Mouse (Mus musculus): Measurements from ENCODE around the gene Krtap7-1. TPM values are rescaled to one million over a fixed set of nuclear protein-coding genes. Genes with fewer than 3 reads are reported as not detected.

Gene Krtap7-1
- polyA plus RNA-seq, 1 experiment: not detected

DNA sequence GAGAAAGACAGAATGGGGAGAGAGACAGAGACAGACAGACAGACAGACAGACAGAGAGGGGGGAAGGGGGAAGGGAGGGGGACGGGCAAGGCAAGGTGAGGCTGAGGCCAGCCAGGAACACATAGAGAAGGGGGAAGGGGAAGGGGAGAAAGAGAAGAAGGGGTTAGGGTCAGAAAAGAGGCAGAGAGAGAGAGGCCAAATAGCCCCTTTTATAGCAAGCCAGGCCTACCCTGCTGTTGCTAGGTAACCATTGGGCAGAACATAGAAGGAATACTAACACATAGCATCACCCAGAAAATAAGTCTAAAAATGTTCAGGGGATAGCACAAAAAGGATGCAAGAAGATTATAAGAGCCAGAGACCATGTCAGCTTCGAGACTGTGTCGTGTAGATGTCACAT is 20.3 kb upstream of the Krtap7-1 start:
- H3K27ac ChIP-seq (ENCODE audit: insufficient read depth, low read length): no peak overlapping the region
- TF ChIP-seq POLR2A (IDR thresholded peaks at IDR 0.05; ENCODE audit: insufficient read depth, low read length) (no peak), CTCF (IDR thresholded peaks at IDR 0.05; ENCODE audit: low read depth, low read length) (no peak), EP300 (IDR thresholded peaks at IDR 0.05; ENCODE audit: insufficient read depth, low read depth, low read length) (no peak)
- no peak overlapping the region for H3K4me3 ChIP-seq (ENCODE audit: low read depth, low read length)
- no peaks in the 10 kb centered on the region for H3K9me3 ChIP-seq (replicated peaks; ENCODE audit: control insufficient read depth, insufficient read depth, low read length, poor library complexity, severe bottlenecking)
- H3K27me3 ChIP-seq (ENCODE audit: control insufficient read depth, insufficient read depth, low read length, poor library complexity, severe bottlenecking): no peaks in the 10 kb centered on the region
- H3K4me1 ChIP-seq (ENCODE audit: control insufficient read depth, insufficient read depth, low read length): no peaks in the 10 kb centered on the region
- no peak overlapping the region for H3K9ac ChIP-seq (ENCODE audit: low read depth, poor library complexity, severe bottlenecking)
- H3K36me3 ChIP-seq (ENCODE audit: control insufficient read depth, insufficient read depth, low read length, poor library complexity, severe bottlenecking): no peaks in the 10 kb centered on the region

DNA sequence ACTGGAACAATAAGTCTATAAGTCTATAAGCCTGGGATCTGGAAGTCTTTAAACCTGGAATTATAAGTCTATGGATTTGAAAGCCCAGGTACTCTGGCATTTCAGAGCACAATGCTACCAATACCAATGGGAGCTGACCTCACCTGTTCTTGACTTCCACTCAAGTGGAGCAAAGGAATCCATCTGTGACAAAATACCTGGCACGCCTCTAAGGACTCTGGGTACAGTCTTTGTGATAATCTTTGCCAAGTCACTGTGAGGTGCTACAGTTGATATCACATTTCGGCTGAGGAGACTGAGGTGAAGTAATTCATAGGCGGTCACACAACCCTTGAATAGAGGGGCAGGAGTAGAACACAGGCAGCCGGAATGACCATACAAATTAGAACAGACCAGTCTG is 12.9 kb upstream of the Krtap7-1 start:
- no peak overlapping the region for H3K9ac ChIP-seq (ENCODE audit: low read depth, poor library complexity, severe bottlenecking)
- no peaks in the 10 kb centered on the region for H3K36me3 ChIP-seq (ENCODE audit: control insufficient read depth, insufficient read depth, low read length, poor library complexity, severe bottlenecking)
- H3K4me3 ChIP-seq (ENCODE audit: low read depth, low read length): no peak overlapping the region
- H3K4me1 ChIP-seq (ENCODE audit: control insufficient read depth, insufficient read depth, low read length): no peaks in the 10 kb centered on the region
- peaks cover 4% of the 10 kb centered on the region; the same call in 1 of the 2 replicates for H3K9me3 ChIP-seq (replicated peaks; ENCODE audit: control insufficient read depth, insufficient read depth, low read length, poor library complexity, severe bottlenecking)
- H3K27ac ChIP-seq (ENCODE audit: insufficient read depth, low read length): no peak overlapping the region
- H3K27me3 ChIP-seq (ENCODE audit: control insufficient read depth, insufficient read depth, low read length, poor library complexity, severe bottlenecking): no peaks in the 10 kb centered on the region
- no peak for TF ChIP-seq POLR2A (IDR thresholded peaks at IDR 0.05; ENCODE audit: insufficient read depth, low read length)
- no peak for TF ChIP-seq EP300 (IDR thresholded peaks at IDR 0.05; ENCODE audit: insufficient read depth, low read depth, low read length)
- TF ChIP-seq CTCF (IDR thresholded peaks at IDR 0.05; ENCODE audit: low read depth, low read length): no peak

DNA sequence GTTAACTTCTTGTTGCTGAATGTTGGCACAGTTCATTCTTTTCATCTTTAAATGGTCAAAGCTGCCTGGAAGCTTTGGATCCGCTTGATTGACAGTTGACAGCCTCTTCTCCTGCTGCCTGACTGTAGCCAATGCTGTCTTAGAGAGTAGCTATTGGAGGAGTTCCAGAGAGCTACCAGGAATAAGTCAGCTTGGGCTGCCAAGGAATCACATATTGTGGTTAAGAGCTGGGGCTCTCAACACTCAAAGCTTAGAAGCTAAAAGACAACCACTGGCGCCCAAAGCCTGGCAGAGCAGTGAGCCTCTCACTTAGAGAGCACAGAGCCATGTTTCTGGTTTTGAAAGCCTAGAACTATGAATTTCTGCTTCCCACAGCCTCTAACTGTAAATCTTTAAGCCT is 12.4 kb upstream of the Krtap7-1 start:
- H3K9ac ChIP-seq (ENCODE audit: low read depth, poor library complexity, severe bottlenecking): no peak overlapping the region
- no peak overlapping the region for H3K4me3 ChIP-seq (ENCODE audit: low read depth, low read length)
- no peaks in the 10 kb centered on the region for H3K27me3 ChIP-seq (ENCODE audit: control insufficient read depth, insufficient read depth, low read length, poor library complexity, severe bottlenecking)
- no peaks in the 10 kb centered on the region for H3K4me1 ChIP-seq (ENCODE audit: control insufficient read depth, insufficient read depth, low read length)
- H3K27ac ChIP-seq (ENCODE audit: insufficient read depth, low read length): no peak overlapping the region
- no peaks in the 10 kb centered on the region for H3K36me3 ChIP-seq (ENCODE audit: control insufficient read depth, insufficient read depth, low read length, poor library complexity, severe bottlenecking)
- peaks cover 4% of the 10 kb centered on the region; the same call in 1 of the 2 replicates for H3K9me3 ChIP-seq (replicated peaks; ENCODE audit: control insufficient read depth, insufficient read depth, low read length, poor library complexity, severe bottlenecking)
- no peak for TF ChIP-seq CTCF (IDR thresholded peaks at IDR 0.05; ENCODE audit: low read depth, low read length)
- no peak for TF ChIP-seq POLR2A (IDR thresholded peaks at IDR 0.05; ENCODE audit: insufficient read depth, low read length)
- TF ChIP-seq EP300 (IDR thresholded peaks at IDR 0.05; ENCODE audit: insufficient read depth, low read depth, low read length): no peak

- Histone ChIP-seq H3K9ac (ENCODE audit: low read depth, poor library complexity, severe bottlenecking) (no peak overlapping the region), H3K27me3 (ENCODE audit: control insufficient read depth, insufficient read depth, low read length, poor library complexity, severe bottlenecking) (no peaks in the 10 kb centered on the region), H3K4me3 (ENCODE audit: low read depth, low read length) (no peak overlapping the region), H3K36me3 (ENCODE audit: control insufficient read depth, insufficient read depth, low read length, poor library complexity, severe bottlenecking) (no peaks in the 10 kb centered on the region), H3K4me1 (ENCODE audit: control insufficient read depth, insufficient read depth, low read length) (no peaks in the 10 kb centered on the region), H3K9me3 (replicated peaks; ENCODE audit: control insufficient read depth, insufficient read depth, low read length, poor library complexity, severe bottlenecking) (peaks cover 4% of the 10 kb centered on the region; the same call in 1 of the 2 replicates), H3K27ac (ENCODE audit: insufficient read depth, low read length) (no peak overlapping the region)
- TF ChIP-seq POLR2A (IDR thresholded peaks at IDR 0.05; ENCODE audit: insufficient read depth, low read length) (no peak), EP300 (IDR thresholded peaks at IDR 0.05; ENCODE audit: insufficient read depth, low read depth, low read length) (no peak), CTCF (IDR thresholded peaks at IDR 0.05; ENCODE audit: low read depth, low read length) (no peak)
Observed at GRCm38 (mm10) chr16:89520091-89520490, 12.0 kb upstream of the Krtap7-1 start.

DNA sequence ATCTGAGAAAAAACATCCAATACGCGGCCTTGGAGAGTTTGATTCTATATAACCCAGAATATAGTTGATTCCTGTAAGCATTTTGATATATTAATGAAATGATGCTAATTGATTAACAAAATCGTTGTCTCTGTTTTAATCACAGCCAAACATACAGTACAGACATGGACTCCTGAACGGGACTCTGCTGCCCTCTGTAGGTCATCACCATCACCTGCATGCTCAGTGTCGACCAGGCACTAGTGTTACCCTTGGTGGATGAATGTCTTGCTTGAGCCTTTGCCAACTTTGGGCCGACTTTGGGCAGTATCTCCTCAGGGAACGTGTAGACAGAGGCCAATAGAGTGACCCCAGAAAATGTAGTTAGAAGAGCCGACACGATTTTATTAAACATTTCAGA is 9.5 kb upstream of the Krtap7-1 start:
- H3K27me3 ChIP-seq (ENCODE audit: control insufficient read depth, insufficient read depth, low read length, poor library complexity, severe bottlenecking): no peaks in the 10 kb centered on the region
- peaks cover 4% of the 10 kb centered on the region; the same call in 1 of the 2 replicates for H3K9me3 ChIP-seq (replicated peaks; ENCODE audit: control insufficient read depth, insufficient read depth, low read length, poor library complexity, severe bottlenecking)
- no peaks in the 10 kb centered on the region for H3K4me1 ChIP-seq (ENCODE audit: control insufficient read depth, insufficient read depth, low read length)
- no peak overlapping the region for H3K4me3 ChIP-seq (ENCODE audit: low read depth, low read length)
- no peak overlapping the region for H3K27ac ChIP-seq (ENCODE audit: insufficient read depth, low read length)
- no peaks in the 10 kb centered on the region for H3K36me3 ChIP-seq (ENCODE audit: control insufficient read depth, insufficient read depth, low read length, poor library complexity, severe bottlenecking)
- H3K9ac ChIP-seq (ENCODE audit: low read depth, poor library complexity, severe bottlenecking): no peak overlapping the region
- TF ChIP-seq POLR2A (IDR thresholded peaks at IDR 0.05; ENCODE audit: insufficient read depth, low read length) (no peak), CTCF (IDR thresholded peaks at IDR 0.05; ENCODE audit: low read depth, low read length) (peak; percentile 81)

- Histone ChIP-seq H3K9me3 (replicated peaks; ENCODE audit: control insufficient read depth, insufficient read depth, low read length, poor library complexity, severe bottlenecking) (no peaks in the 10 kb centered on the region), H3K4me3 (ENCODE audit: low read depth, low read length) (no peak overlapping the region), H3K27ac (ENCODE audit: insufficient read depth, low read length) (no peak overlapping the region), H3K36me3 (ENCODE audit: control insufficient read depth, insufficient read depth, low read length, poor library complexity, severe bottlenecking) (no peaks in the 10 kb centered on the region), H3K4me1 (ENCODE audit: control insufficient read depth, insufficient read depth, low read length) (no peaks in the 10 kb centered on the region), H3K9ac (ENCODE audit: low read depth, poor library complexity, severe bottlenecking) (no peak overlapping the region), H3K27me3 (ENCODE audit: control insufficient read depth, insufficient read depth, low read length, poor library complexity, severe bottlenecking) (no peaks in the 10 kb centered on the region)
- TF ChIP-seq EP300 (IDR thresholded peaks at IDR 0.05; ENCODE audit: insufficient read depth, low read depth, low read length): no peak
- no peak for TF ChIP-seq CTCF (IDR thresholded peaks at IDR 0.05; ENCODE audit: low read depth, low read length)
- no peak for TF ChIP-seq POLR2A (IDR thresholded peaks at IDR 0.05; ENCODE audit: insufficient read depth, low read length)
Observed at GRCm38 (mm10) chr16:89513431-89513830, 5.3 kb upstream of the Krtap7-1 start.
